Mouse (Mus musculus) kidney, postnatal 0 days (tissue): Measurements from ENCODE around the gene Itsn1. TPM values are rescaled to one million over a fixed set of nuclear protein-coding genes. Genes with fewer than 3 reads are reported as not detected.

Experiments used
- ATAC-seq: fragments of 200-750 bp; cut with Nextera tagmentation; replicated peaks from 2 replicates; pipeline ENCODE4 v1.8.0; 2017; ENCODE audit warnings: low read depth, moderate number of reproducible peaks, moderate TSS enrichment, moderate library complexity; ENCODE audit not compliant: low FRiP score
- DNase-seq: peaks from one replicate; pipeline ENCODE4 v3.0.0-alpha.2; 2016; ENCODE audit warnings: low spot score
- H3K27ac ChIP-seq: fragments of 300-500 bp; sonication (generic); 2 replicates; pipeline ENCODE4 v1.5.1; 2014; ENCODE audit warnings: mild to moderate bottlenecking
- H3K27me3 ChIP-seq: fragments of 300-500 bp; sonication (generic); 2 replicates; pipeline ENCODE4 v1.6.1; 2014; ENCODE audit warnings: low read length, mixed read lengths; ENCODE audit not compliant: insufficient read depth
- H3K36me3 ChIP-seq: fragments of 300-500 bp; sonication (generic); 2 replicates; pipeline ENCODE4 v1.6.1; 2014; ENCODE audit warnings: low read length, mixed read lengths; ENCODE audit not compliant: insufficient read depth
- H3K4me1 ChIP-seq: fragments of 300-500 bp; sonication (generic); replicated peaks from 2 replicates; pipeline ENCODE4 v1.6.1; 2014; ENCODE audit warnings: antibody characterized with exemption, low read length, mixed read lengths; ENCODE audit not compliant: insufficient read depth
- H3K4me2 ChIP-seq: fragments of 300-500 bp; sonication (generic); 2 replicates; pipeline ENCODE4 v1.6.1; 2014; ENCODE audit warnings: mild to moderate bottlenecking, low read length, moderate library complexity, mixed read lengths
- H3K4me3 ChIP-seq: fragments of 300-500 bp; sonication (generic); replicated peaks from 2 replicates; pipeline ENCODE4 v1.5.1; 2014; ENCODE audit warnings: low read depth, low read length
- H3K9ac ChIP-seq: fragments of 300-500 bp; sonication (generic); 2 replicates; pipeline ENCODE4 v1.6.1; 2014; ENCODE audit warnings: low read depth, low read length
- H3K9me3 ChIP-seq: fragments of 300-500 bp; sonication (generic); replicated peaks from 2 replicates; pipeline ENCODE4 v1.6.1; 2016; ENCODE audit warnings: low read length, inconsistent platforms, mixed read lengths
- CTCF ChIP-seq: IDR thresholded peaks from 2 replicates; pipeline ENCODE4 v1.5.1; 2016; ENCODE audit warnings: antibody characterized with exemption, low read depth, mild to moderate bottlenecking, moderate library complexity
- WGBS: fragments of 180-500 bp; shearing (Covaris S2); extraction: QIAGEN DNeasy Blood & Tissue Kit; methylation state at CpG from one replicate; pipeline ENCODE4 v1.1.7; 2014; 5-methylcytosine and 5-hydroxymethylcytosine counted together
- polyA plus RNA-seq: library from polyadenylated mRNA; unstranded; fragments of >200 nt; fragmentation: Nextera tagmentation; extraction: Ambion mirVana; gene quantifications from 2 replicates; pipeline ENCODE4 v1.2.1, GENCODE M21; 2015

Itsn1 gene
- polyA plus RNA-seq, 1 experiment from 2014 or later, result 14.4 TPM

- 76% methylated on average over 6 of the region's 6 CpGs for WGBS
- H3K9ac ChIP-seq, result no peak overlapping the region
- ATAC-seq (0 out of 2 replicates have a peak, but pooled peaks have one; percentile 21), DNase-seq (no peak)
- TF ChIP-seq CTCF, result no peak
- no peak overlapping the region for H3K4me2 ChIP-seq
- no peaks in the 10 kb centered on the region for H3K9me3 ChIP-seq
- no peak overlapping the region for H3K27ac ChIP-seq
- no peaks in the 10 kb centered on the region for H3K27me3 ChIP-seq
- H3K4me1 ChIP-seq, result peaks cover 9% of the 10 kb centered on the region; the same call in 1 of the 2 replicates
- H3K36me3 ChIP-seq, result no peaks in the 10 kb centered on the region
- H3K4me3 ChIP-seq, result no peak overlapping the region
Observed at GRCm38 (mm10) chr16:91747567-91747966, 18.5 kb downstream of the Itsn1 start.

DNA sequence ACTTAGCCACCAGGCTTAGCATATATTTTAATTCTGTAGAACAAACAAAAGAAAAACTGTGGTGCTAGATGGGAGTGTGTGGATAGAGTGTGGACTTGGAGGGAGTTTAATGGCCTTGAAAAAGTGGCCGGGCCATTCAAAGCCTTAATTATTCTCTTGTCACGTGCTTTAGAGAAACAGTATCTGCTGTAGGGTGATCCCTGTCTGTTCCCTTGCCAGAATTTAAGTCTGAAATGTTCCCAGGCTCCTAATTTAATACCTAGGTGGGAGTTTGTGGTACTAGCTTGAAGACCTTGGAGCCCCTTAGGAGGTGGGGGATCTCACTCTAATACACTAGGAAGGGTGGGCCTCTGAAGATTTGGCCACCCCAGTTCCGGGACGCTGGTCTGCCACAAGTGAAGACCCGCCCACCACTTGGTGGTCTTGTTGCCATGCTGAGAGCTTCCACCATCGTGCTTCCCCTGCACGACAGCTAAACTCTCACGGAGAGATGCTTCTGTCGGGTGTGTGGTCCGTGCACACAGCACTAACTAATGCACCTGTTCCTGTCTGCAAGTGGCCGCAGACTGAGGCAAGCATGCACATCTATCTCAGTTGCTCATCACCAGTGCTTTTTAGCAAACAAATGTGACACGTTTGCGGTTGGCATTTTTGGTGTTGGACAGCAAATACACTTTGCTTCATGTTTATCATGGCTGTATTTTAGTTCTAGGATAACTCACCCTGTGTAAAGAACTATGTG, 22.7 kb downstream of the Itsn1 start:
- ATAC-seq, result no peak; the same call in 1 of the 2 replicates
- H3K27ac ChIP-seq, result no peak overlapping the region

GRCm38 (mm10) chr16:91753611-91754010, 24.5 kb downstream of the Itsn1 start:
- 69% methylated on average over 4 of the region's 4 CpGs for WGBS
- DNase-seq (no peak), ATAC-seq (no peak)
- Histone ChIP-seq H3K4me2 (no peak overlapping the region), H3K27ac (no peak overlapping the region), H3K9ac (no peak overlapping the region), H3K27me3 (no peaks in the 10 kb centered on the region), H3K9me3 (no peaks in the 10 kb centered on the region), H3K4me3 (no peak overlapping the region), H3K36me3 (no peaks in the 10 kb centered on the region), H3K4me1 (no peaks in the 10 kb centered on the region; the same call in 1 of the 2 replicates)
- TF ChIP-seq CTCF, result no peak

More for the DNA sequence above, 22.7 kb downstream of the Itsn1 start:
- peak; percentile 67 for DNase-seq
- no peak overlapping the region for H3K9ac ChIP-seq
- H3K9me3 ChIP-seq, result no peaks in the 10 kb centered on the region
- H3K27me3 ChIP-seq, result no peaks in the 10 kb centered on the region
- 56% methylated on average over 13 of the region's 13 CpGs for WGBS
- H3K36me3 ChIP-seq, result no peaks in the 10 kb centered on the region
- no peak overlapping the region for H3K4me2 ChIP-seq
- no peak overlapping the region for H3K4me3 ChIP-seq
- no peak for TF ChIP-seq CTCF
- no peaks in the 10 kb centered on the region; the same call in 1 of the 2 replicates for H3K4me1 ChIP-seq

GRCm38 (mm10) chr16:91754957-91755356, 25.9 kb downstream of the Itsn1 start:
- Histone ChIP-seq H3K4me3 (no peak overlapping the region), H3K36me3 (no peaks in the 10 kb centered on the region), H3K27me3 (no peaks in the 10 kb centered on the region), H3K9me3 (no peaks in the 10 kb centered on the region), H3K4me2 (no peak overlapping the region), H3K9ac (no peak overlapping the region), H3K4me1 (no peaks in the 10 kb centered on the region; the same call in 1 of the 2 replicates), H3K27ac (no peak overlapping the region)
- TF ChIP-seq CTCF, result no peak
- ATAC-seq, result no peak
- no peak for DNase-seq
- 86% methylated on average over 6 of the region's 6 CpGs for WGBS

DNA sequence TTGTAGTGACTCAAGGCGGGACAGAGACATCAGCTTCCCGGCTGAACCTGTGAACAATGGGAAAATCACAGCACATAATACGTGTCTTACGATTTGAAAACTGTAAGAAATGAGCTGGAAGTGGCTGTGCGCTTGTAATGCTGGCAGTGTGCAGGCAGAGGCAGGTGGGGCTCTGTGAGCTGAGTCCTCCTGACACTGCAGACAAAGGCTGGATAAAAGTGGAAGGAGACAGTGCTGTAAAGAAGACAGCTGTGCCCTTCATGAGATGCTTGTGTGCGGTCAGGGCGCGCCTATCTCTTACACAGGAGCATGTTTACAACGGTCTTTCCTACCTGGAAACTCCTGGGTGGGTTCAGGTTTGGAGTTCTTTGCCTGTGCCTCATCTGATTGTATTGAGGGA, 32.1 kb downstream of the Itsn1 start:
- H3K4me1 ChIP-seq, result 0 out of 2 replicates have a peak, but pooled peaks cover 4% of the 10 kb centered on the region
- no peak overlapping the region for H3K27ac ChIP-seq
- no peak overlapping the region for H3K4me2 ChIP-seq
- H3K4me3 ChIP-seq, result no peak overlapping the region
- H3K27me3 ChIP-seq, result no peaks in the 10 kb centered on the region
- ATAC-seq, result no peak
- H3K9ac ChIP-seq, result no peak overlapping the region
- TF ChIP-seq CTCF, result no peak
- H3K9me3 ChIP-seq, result no peaks in the 10 kb centered on the region
- WGBS, result 78% methylated on average over 9 of the region's 9 CpGs
- no peaks in the 10 kb centered on the region for H3K36me3 ChIP-seq
- no peak for DNase-seq

GRCm38 (mm10) chr16:91761761-91762160, 32.7 kb downstream of the Itsn1 start:
- Histone ChIP-seq H3K27me3 (no peaks in the 10 kb centered on the region), H3K4me3 (no peak overlapping the region), H3K36me3 (no peaks in the 10 kb centered on the region), H3K27ac (no peak overlapping the region), H3K4me2 (no peak overlapping the region), H3K9me3 (no peaks in the 10 kb centered on the region), H3K9ac (no peak overlapping the region), H3K4me1 (0 out of 2 replicates have a peak, but pooled peaks cover 4% of the 10 kb centered on the region)
- DNase-seq (no peak), ATAC-seq (no peak)
- WGBS, result 73% methylated on average over 3 of the region's 3 CpGs
- TF ChIP-seq CTCF, result no peak

DNA sequence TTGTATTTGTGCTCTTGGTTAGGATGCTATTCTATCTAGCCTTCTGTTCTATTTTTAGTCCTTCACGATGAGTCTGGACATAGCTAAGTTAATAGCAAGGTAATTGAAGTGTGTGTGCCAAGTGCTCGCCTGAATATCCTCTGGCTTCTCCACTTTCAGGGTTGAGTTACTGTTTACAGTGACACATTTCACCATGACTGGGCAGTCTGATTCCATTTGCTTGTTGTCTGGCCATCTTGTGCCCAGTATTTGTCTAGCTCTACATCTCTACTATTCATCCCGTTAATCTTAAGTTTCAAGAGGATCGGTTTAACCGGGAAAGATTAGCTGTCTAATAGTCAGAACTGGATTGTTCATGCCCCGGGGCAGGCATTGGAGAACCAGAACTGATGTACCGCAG, 33.4 kb downstream of the Itsn1 start:
- H3K4me3 ChIP-seq, result no peak overlapping the region
- no peaks in the 10 kb centered on the region for H3K9me3 ChIP-seq
- TF ChIP-seq CTCF, result no peak
- 0 out of 2 replicates have a peak, but pooled peaks cover 9% of the 10 kb centered on the region for H3K4me1 ChIP-seq
- no peak overlapping the region for H3K27ac ChIP-seq
- no peak overlapping the region for H3K9ac ChIP-seq
- no peaks in the 10 kb centered on the region for H3K36me3 ChIP-seq
- H3K4me2 ChIP-seq, result no peak overlapping the region
- 52% methylated on average over 7 of the region's 7 CpGs for WGBS
- no peak for DNase-seq
- H3K27me3 ChIP-seq, result no peaks in the 10 kb centered on the region
- no peak for ATAC-seq
